Mouse (Mus musculus) brain, adult 10 weeks (tissue): ENCODE data around the gene Ube2ql1. TPM values are rescaled to one million over a fixed set of nuclear protein-coding genes. Genes with fewer than 3 reads are reported as not detected.

Experiments
- polyA plus RNA-seq: library from polyadenylated mRNA; stranded (reverse); fragments of 350-450 nt; fragmentation: Illumina TruSeq; extraction: RNeasy Lipid Tissue Mini Kit (QIAGEN cat#74804); gene quantifications from one replicate; pipeline ENCODE4 v1.2.3, GENCODE M21; 2015; ENCODE audit warnings: low read depth, low replicate concordance

Ube2ql1 gene
- 144 TPM for polyA plus RNA-seq

DNA sequence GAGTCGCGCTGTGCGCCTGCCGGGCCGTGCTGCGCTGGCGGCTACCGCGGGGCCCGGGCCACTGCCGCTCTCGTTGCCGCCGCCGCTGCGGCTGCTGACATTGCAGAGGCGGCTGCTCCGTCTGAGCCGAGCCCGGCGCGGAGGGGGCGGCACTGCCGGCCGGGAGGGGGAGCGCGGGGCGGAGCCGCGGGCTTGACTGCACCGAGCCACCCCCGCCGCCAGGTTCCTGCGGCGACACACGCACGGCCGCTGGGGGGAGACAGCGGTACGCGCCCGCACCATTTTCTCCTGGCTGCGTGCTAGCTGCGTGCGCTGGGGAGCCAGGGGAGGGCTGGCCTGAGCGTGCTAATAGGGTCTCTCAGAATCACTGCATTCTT lies at the start of gene Ube2ql1:
Ube2ql1 (minus strand) TSS at position 131 of the 377 bp plus-strand sequence.

Other genes starting within 250 kb of the Ube2ql1 start
- 64.9 TPM for gene Nsun2, start 206.1 kb downstream of the Ube2ql1 start, polyA plus RNA-seq
- 24.7 TPM for gene Tent4a, start 205.3 kb downstream of the Ube2ql1 start, polyA plus RNA-seq
- 12.3 TPM for gene Srd5a1, start 128.4 kb downstream of the Ube2ql1 start, polyA plus RNA-seq
- 61.7 TPM for gene Med10, start 62.5 kb upstream of the Ube2ql1 start, polyA plus RNA-seq